Mouse (Mus musculus) limb, embryonic 13.5 days (tissue): ENCODE measurements at regions not wholly inside any gene's neighbourhood (a gene's known extent, or its start where the extent isn't known, plus 50 kb on each side); places are given as distances from the start of the nearest gene placed in this dataset.

Experiments used
- ATAC-seq: fragments of 200-750 bp; cut with Nextera tagmentation; 2 replicates; pipeline ENCODE4 v1.8.0; 2017; ENCODE audit warnings: low read depth, moderate number of reproducible peaks, moderate TSS enrichment; ENCODE audit not compliant: low FRiP score
- H3K27ac ChIP-seq: fragments of 300-500 bp; sonication (generic); 2 replicates; pipeline ENCODE4 v1.5.1; 2015; ENCODE audit warnings: inconsistent platforms, mild to moderate bottlenecking, moderate library complexity
- H3K27me3 ChIP-seq: fragments of 300-500 bp; sonication (generic); 2 replicates; pipeline ENCODE4 v1.6.1; 2015; ENCODE audit warnings: mild to moderate bottlenecking, inconsistent platforms
- H3K36me3 ChIP-seq: fragments of 300-500 bp; sonication (generic); 2 replicates; pipeline ENCODE4 v1.6.1; 2015; ENCODE audit warnings: inconsistent platforms, mild to moderate bottlenecking, moderate library complexity
- H3K4me1 ChIP-seq: fragments of 300-500 bp; sonication (generic); 2 replicates; pipeline ENCODE4 v1.6.1; 2015; ENCODE audit warnings: inconsistent platforms
- H3K4me2 ChIP-seq: fragments of 300-500 bp; sonication (generic); replicated peaks from 2 replicates; pipeline ENCODE4 v1.6.1; 2015; ENCODE audit warnings: inconsistent platforms, mild to moderate bottlenecking, moderate library complexity
- H3K4me3 ChIP-seq: fragments of 300-500 bp; sonication (generic); 2 replicates; pipeline ENCODE4 v1.5.1; 2015; ENCODE audit warnings: moderate library complexity, mild to moderate bottlenecking, inconsistent platforms
- H3K9ac ChIP-seq: fragments of 300-500 bp; sonication (generic); 2 replicates; pipeline ENCODE4 v1.6.1; 2015; ENCODE audit warnings: mild to moderate bottlenecking, inconsistent platforms
- H3K9me3 ChIP-seq: fragments of 300-500 bp; sonication (generic); 2 replicates; pipeline ENCODE4 v1.6.1; 2016; ENCODE audit warnings: inconsistent platforms
- WGBS: fragments of 180-500 bp; shearing (Covaris S2); methylation state at CpG from one replicate; pipeline ENCODE4 v1.1.7; 2015; 5-methylcytosine and 5-hydroxymethylcytosine counted together

DNA sequence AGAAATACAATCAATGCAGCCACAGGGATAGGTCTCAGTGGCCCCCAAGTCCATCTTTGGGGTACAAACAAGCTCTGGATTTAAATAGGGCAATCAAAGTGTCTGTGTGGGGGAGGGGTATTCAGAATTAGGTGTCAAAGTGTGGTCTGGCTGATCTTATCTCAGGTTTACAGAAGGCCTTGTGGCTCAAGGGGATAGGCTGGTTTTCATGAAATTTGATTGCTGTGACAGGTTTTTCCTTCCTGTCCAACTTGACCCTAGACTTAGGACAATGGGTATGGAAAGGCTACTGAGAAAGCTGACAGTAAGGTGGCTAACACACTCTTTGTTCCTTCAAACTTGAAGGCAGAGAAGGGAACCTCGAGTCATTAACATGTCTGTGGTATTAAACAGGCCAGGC lies 349.3 kb upstream of the Zmiz1 start:
- Histone ChIP-seq H3K27ac (no peak overlapping the region), H3K4me1 (peaks cover 53% of the 10 kb centered on the region), H3K4me3 (no peak overlapping the region), H3K9ac (no peak overlapping the region), H3K27me3 (no peaks in the 10 kb centered on the region), H3K36me3 (no peaks in the 10 kb centered on the region), H3K9me3 (no peaks in the 10 kb centered on the region), H3K4me2 (no peak overlapping the region)
- 11% methylated on average over 1 of the region's 1 CpGs for WGBS
- ATAC-seq: no peak

DNA sequence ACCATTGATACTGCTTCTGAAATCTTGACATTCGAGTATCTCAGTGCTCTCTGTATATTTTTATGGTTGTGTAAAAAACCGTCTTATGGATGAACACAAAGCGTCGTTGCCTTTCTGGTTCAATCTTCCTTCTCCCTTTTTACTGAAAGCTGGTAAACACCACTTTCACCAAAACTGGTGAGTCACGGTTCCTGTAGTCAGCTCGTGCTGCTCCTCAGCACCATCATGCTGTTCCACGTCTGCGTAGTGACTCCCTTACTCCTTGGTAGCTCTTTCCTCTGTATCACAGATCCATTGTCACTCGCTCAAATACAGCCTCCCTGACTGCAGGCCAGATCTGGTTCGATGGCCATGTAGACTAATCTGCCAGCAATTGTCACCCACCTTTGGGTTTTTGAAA lies 346.2 kb upstream of the Zmiz1 start:
- H3K9ac ChIP-seq: no peak overlapping the region
- no peak overlapping the region for H3K4me2 ChIP-seq
- H3K27ac ChIP-seq: no peak overlapping the region
- H3K4me3 ChIP-seq: no peak overlapping the region
- H3K4me1 ChIP-seq: peaks cover 32% of the 10 kb centered on the region
- 71% methylated on average over 10 of the region's 10 CpGs for WGBS
- no peaks in the 10 kb centered on the region for H3K27me3 ChIP-seq
- no peak for ATAC-seq
- no peaks in the 10 kb centered on the region for H3K9me3 ChIP-seq
- H3K36me3 ChIP-seq: no peaks in the 10 kb centered on the region

DNA sequence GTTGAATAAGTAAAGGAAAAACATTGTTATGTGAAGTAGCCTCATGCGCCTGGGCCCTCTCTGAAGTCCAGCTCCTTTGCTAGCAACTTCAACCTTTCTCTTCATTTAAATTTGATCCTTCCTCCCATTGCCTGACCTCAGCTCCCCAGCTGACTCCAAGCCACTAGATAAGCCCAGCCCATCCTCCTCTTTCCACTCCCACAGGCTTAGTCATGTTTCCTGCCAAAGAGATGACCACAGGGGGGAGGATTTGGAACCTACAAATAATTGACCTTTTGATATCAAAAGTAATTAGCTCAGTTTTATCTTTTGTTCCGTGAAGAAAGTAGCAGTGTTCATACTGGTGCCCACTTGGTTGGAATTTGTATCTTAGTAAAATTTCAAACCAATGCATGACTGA lies 345.7 kb upstream of the Zmiz1 start:
- Histone ChIP-seq H3K9ac (no peak overlapping the region), H3K4me2 (no peak overlapping the region), H3K4me3 (no peak overlapping the region), H3K27ac (no peak overlapping the region), H3K27me3 (no peaks in the 10 kb centered on the region), H3K36me3 (no peaks in the 10 kb centered on the region), H3K4me1 (peaks cover 27% of the 10 kb centered on the region), H3K9me3 (no peaks in the 10 kb centered on the region)
- WGBS: 87% methylated on average over 2 of the region's 2 CpGs
- no peak for ATAC-seq

DNA sequence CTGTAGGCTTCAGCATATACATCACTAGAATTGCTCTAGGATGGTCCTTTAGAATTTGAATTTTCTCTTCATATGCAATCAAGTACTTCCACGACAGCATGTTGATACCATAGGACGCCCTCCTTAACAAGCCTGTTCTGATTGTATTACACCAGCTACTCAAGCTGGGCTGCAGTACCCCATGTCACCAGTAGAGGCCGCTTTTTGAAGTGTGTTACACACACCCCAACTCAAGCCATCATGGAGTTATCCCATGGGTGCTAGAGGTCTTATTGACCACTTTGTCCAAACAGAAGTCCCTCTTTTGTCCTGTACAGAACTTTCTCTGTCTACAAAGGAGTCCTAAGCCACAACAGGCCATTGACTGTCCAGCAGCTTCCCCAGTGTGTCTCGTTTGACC lies 342.6 kb upstream of the Zmiz1 start:
- 56% methylated on average over 4 of the region's 4 CpGs for WGBS

DNA sequence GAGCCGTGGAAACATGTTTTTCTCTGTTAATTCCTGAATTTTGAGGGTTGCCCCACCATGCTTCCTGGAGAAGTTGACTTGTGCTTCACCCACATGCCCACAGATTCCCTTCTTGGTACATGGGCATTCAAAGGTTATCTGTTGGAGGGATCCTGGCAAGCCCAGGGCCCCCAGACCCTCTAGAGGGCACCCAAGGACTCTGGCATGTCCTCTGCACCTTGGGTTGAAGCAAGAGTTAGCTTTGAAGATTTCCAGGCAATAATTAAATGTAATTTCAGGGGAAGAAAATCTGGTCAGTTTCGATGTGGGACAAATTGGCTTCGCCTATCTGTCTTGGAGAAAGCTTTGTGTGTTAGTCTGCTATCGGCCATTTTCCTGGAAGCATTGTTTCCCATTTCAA lies 339.0 kb upstream of the Zmiz1 start:
- Histone ChIP-seq H3K36me3 (no peaks in the 10 kb centered on the region), H3K9me3 (no peaks in the 10 kb centered on the region), H3K27ac (no peak overlapping the region), H3K4me2 (no peak overlapping the region), H3K4me1 (peaks cover 41% of the 10 kb centered on the region), H3K9ac (no peak overlapping the region), H3K4me3 (no peak overlapping the region), H3K27me3 (no peaks in the 10 kb centered on the region)
- 64% methylated on average over 4 of the region's 4 CpGs for WGBS
- no peak for ATAC-seq

More for the DNA sequence above, 342.6 kb upstream of the Zmiz1 start:
- no peak for ATAC-seq
- Histone ChIP-seq H3K9ac (no peak overlapping the region), H3K27me3 (no peaks in the 10 kb centered on the region), H3K4me2 (no peak overlapping the region), H3K9me3 (no peaks in the 10 kb centered on the region), H3K27ac (no peak overlapping the region), H3K4me3 (no peak overlapping the region), H3K36me3 (no peaks in the 10 kb centered on the region), H3K4me1 (peaks cover 24% of the 10 kb centered on the region)

DNA sequence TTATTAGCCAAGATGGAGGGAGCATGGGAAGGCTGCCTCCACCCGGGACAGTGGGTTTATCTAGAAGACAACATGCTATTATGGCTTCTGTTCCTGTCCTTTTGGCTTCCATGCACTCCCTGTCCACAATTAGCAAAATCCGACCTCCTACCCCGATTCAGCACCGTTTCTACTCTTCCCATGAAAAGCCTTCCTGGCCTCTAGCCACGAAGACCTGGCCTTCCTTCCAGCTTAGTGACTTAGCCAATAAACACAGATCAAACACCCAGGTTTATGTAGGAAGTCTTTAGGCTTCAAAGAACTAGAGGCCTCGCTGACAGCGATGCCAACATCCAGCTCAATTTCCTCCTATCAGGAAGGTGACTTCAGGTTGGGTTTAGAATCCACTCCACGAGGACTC lies 338.5 kb upstream of the Zmiz1 start:
- 29% methylated on average over 8 of the region's 8 CpGs for WGBS
- Histone ChIP-seq H3K4me1 (peaks cover 41% of the 10 kb centered on the region), H3K9me3 (no peaks in the 10 kb centered on the region)

DNA sequence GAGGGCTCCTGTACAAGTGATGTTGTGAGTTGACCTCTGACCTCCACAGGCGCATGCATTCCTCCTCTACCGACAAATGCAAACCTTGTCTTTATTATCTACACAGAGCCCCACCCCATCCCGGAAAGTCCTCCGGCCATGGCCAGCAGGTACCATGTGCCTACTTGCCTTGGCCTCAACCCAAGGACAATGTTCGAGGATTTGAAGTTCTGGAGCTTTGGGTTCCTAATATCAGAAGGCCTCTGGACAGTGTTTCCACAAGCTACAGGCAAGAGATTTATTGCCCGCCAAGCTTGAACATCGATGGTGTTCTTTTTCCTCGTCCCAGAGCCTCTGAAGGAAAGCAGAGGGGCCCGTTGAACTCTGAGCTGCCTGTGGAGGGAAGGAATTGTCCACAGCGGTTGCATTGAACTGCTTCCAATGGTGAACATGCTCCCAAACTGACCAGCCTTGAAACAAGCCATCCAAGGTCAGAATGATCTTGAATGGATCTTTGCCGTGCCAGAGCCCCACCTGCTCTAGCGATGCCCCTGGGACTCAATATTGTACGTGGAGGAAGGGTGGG lies 335.9 kb upstream of the Zmiz1 start:
- 59% methylated on average over 13 of the region's 13 CpGs for whole genome bisulfite sequencing
- no peaks in the 10 kb centered on the region for H3K9me3 ChIP-seq
- peak overlapping the region; percentile 59 for H3K27ac ChIP-seq
- no peaks in the 10 kb centered on the region for H3K36me3 ChIP-seq
- peaks cover 65% of the 10 kb centered on the region for H3K4me1 ChIP-seq
- H3K4me3 ChIP-seq: no peak overlapping the region
- H3K27me3 ChIP-seq: no peaks in the 10 kb centered on the region
- no peak overlapping the region for H3K4me2 ChIP-seq
- ATAC-seq: no peak
- H3K9ac ChIP-seq: no peak overlapping the region

More for the DNA sequence above, 338.5 kb upstream of the Zmiz1 start:
- no peak overlapping the region for H3K27ac ChIP-seq
- no peak overlapping the region for H3K9ac ChIP-seq
- no peak overlapping the region for H3K4me2 ChIP-seq
- H3K36me3 ChIP-seq: no peaks in the 10 kb centered on the region
- H3K27me3 ChIP-seq: no peaks in the 10 kb centered on the region
- H3K4me3 ChIP-seq: no peak overlapping the region
- no peak for ATAC-seq

DNA sequence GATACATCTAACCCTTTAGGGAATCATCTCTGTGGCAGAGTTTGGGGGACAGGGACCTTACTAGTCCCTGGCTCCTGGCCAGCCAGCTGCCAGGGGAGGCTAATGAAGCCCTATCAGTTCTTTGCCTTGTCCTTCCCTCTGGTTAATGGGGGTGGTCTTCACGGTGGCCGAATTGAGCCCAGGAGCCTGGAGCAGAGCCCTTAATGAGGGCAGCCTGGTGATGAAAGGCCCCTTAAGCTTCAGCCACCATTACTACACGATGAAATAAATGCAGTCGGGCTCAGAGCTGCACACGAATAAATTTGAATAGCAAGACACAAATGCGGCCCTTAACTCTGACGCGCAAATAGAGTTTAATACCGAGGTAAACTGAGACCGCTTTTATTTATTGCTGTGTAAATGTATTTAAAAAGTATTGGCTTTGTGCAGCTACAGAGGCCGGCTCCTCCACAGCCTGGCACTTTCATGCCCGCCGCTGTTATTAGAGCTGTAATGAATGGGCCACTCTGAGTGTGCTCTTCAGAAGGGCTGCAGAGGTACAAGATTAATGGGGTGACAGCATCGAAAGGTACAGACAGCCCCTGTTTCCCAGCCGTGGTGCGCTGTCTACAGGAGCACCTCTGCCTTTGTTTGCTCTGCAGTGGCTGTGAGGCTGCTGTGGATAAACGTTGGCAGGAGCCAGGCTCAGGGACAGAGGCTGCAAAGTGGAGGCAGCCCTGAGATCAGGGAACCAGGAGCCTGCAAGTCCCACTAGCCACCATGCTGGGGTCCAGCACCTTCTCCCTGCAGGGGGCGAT lies 335.2 kb upstream of the Zmiz1 start:
- H3K27ac ChIP-seq: peak overlapping the region; percentile 59
- H3K27me3 ChIP-seq: no peaks in the 10 kb centered on the region
- no peak overlapping the region; the same call in 1 of the 2 replicates for H3K9ac ChIP-seq
- WGBS: 21% methylated on average over 18 of the region's 18 CpGs
- H3K9me3 ChIP-seq: no peaks in the 10 kb centered on the region
- no peak for ATAC-seq
- H3K4me2 ChIP-seq: peak overlapping the region; percentile 9
- H3K4me3 ChIP-seq: no peak overlapping the region
- no peaks in the 10 kb centered on the region for H3K36me3 ChIP-seq
- peaks cover 70% of the 10 kb centered on the region for H3K4me1 ChIP-seq

DNA sequence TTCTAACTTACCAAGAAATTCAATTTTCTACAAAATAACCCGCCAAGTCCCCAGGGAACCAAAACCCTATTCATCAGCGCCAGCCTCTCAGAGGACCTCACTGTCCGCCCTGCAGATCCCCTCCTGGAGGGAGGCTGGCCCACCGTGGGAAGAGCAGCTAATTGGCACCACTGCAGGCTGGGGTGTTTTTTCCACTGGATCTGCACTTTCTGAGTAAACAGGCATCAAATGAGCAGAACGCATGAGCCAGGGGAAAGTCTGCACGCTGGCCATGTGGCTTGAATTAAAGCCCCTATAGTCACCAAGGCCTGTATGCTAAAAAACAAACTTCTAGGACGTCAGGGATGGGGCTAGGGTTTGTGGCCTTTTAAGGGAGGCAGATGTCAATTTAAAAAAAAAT lies 332.4 kb upstream of the Zmiz1 start:
- no peaks in the 10 kb centered on the region for H3K27me3 ChIP-seq
- peaks cover 55% of the 10 kb centered on the region for H3K4me1 ChIP-seq
- no peak overlapping the region for H3K4me3 ChIP-seq
- H3K4me2 ChIP-seq: no peak overlapping the region
- H3K36me3 ChIP-seq: no peaks in the 10 kb centered on the region
- H3K9me3 ChIP-seq: no peaks in the 10 kb centered on the region
- WGBS: 18% methylated on average over 7 of the region's 7 CpGs
- H3K9ac ChIP-seq: no peak overlapping the region
- H3K27ac ChIP-seq: peak overlapping the region; percentile 83
- peak; percentile 31; the same call in 1 of the 2 replicates for ATAC-seq

DNA sequence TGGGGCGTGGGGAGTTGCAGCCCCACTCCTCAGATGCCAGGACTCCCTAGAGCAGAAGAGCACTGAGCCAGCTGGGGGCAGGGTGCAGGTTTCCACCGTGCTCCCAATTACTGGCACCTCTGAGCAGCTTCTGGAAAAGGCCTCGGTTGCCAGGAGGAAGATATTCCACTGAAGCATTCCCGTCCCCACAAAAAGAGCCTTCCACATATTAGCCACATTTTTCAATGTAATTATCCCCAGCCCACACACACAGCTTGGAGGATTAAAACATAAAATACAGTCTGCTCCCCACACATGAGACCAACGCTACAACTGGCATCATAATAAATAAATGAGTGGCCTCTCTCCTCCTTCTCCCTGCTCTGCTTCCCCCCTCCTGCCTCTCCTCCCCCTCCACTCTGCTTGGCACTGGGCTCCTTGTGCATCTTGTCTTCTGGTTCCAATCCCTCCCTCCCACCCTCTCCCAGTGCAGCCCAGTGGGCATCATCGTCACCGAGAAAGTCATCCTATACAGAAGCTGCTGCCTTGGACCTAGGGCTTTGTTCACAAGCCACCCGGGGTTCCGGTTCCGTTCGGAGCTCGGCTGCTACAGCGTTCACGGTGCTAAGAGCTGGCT lies 331.3 kb upstream of the Zmiz1 start:
- no peak; the same call in 1 of the 2 replicates for ATAC-seq
- H3K9me3 ChIP-seq: no peaks in the 10 kb centered on the region
- WGBS: 31% methylated on average over 14 of the region's 14 CpGs
- no peaks in the 10 kb centered on the region for H3K27me3 ChIP-seq
- H3K4me2 ChIP-seq: peak overlapping the region; percentile 19; the same call in 1 of the 2 replicates
- no peak overlapping the region for H3K4me3 ChIP-seq
- H3K9ac ChIP-seq: 0 out of 2 replicates have a peak overlapping the region, but pooled peaks have one; percentile 21
- H3K36me3 ChIP-seq: no peaks in the 10 kb centered on the region
- peak overlapping the region; percentile 83 for H3K27ac ChIP-seq
- H3K4me1 ChIP-seq: peaks cover 53% of the 10 kb centered on the region

DNA sequence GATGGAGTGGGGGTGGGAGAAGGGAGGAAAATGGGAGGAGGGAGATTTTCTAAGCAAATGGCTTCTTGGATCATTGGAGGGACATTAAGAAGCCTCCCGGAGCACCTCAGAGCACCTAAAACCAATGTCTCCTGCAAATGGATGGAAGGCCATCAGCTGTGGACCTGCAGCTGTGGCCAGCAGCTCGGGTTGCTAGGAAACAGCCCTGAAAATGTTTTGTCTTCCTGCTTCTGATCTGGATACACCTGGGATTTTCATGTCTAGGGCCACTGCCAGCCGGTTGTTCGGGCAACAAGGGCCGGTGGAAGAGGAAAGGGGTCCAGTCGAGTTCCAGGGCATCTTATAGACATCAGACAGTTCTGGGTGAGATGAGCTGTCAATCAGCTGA lies 330.8 kb upstream of the Zmiz1 start:
- 55% methylated on average over 6 of the region's 6 CpGs for WGBS
- Histone ChIP-seq H3K27me3 (no peaks in the 10 kb centered on the region), H3K27ac (peak overlapping the region; percentile 83), H3K4me2 (peak overlapping the region; percentile 19; the same call in 1 of the 2 replicates), H3K4me1 (peaks cover 48% of the 10 kb centered on the region), H3K9me3 (no peaks in the 10 kb centered on the region), H3K9ac (no peak overlapping the region), H3K4me3 (no peak overlapping the region), H3K36me3 (no peaks in the 10 kb centered on the region)
- no peak for ATAC-seq

DNA sequence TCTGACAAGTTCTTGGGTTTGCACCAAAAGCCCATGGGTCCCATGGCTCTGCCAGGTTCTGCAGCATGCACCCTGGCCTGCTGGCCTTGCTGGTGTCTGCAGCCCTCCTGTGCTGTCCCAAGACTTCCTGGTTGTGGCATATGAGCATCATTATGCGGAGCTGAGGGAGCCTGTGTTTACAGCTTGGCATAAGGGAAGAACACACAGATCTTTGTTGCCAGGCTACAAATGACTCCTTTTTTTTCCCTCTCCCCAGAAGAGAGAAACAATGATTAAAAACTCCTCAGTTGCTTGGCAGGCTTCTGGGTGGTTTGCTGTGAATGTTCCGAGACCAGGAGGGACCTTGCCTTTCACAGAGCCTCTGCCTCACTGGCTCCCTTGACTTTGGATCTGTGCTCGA lies 323.6 kb upstream of the Zmiz1 start:
- WGBS: 74% methylated on average over 3 of the region's 3 CpGs

More for the DNA sequence above, 323.6 kb upstream of the Zmiz1 start:
- Histone ChIP-seq H3K4me3 (no peak overlapping the region), H3K4me1 (peaks cover 17% of the 10 kb centered on the region), H3K9me3 (peaks cover 7% of the 10 kb centered on the region; the same call in 1 of the 2 replicates), H3K36me3 (no peaks in the 10 kb centered on the region), H3K4me2 (no peak overlapping the region), H3K27ac (no peak overlapping the region), H3K9ac (no peak overlapping the region), H3K27me3 (no peaks in the 10 kb centered on the region)
- ATAC-seq: no peak
